Mouse (Mus musculus) spleen, adult 12 weeks (tissue): Measurements from ENCODE around the gene Ush1g.

ENCODE experiments used
- DNase-seq: peaks from one replicate; pipeline ENCODE4 v3.0.0; 2022; ENCODE audit warnings: low spot score

Gene Ush1g

GRCm38 (mm10) chr11:115269330-115270066 is 52.3 kb downstream of the Ush1g start:
- DNase-seq, result no peak

- DNase-seq, result no peak
Observed at GRCm38 (mm10) chr11:115267958-115268357, 53.9 kb downstream of the Ush1g start.

GRCm38 (mm10) chr11:115267061-115267883 is 54.6 kb downstream of the Ush1g start, which contains the start of gene Grin2c:
TSS of gene Grin2c (minus strand) at chr11:115267243.
- no peak for DNase-seq

- no peak for DNase-seq
Observed at GRCm38 (mm10) chr11:115266400-115266778, 55.5 kb downstream of the Ush1g start.

- no peak for DNase-seq
Observed at GRCm38 (mm10) chr11:115265771-115266399, 56.0 kb downstream of the Ush1g start.
